ENCODE assay signal across 11 mouse cellular contexts in genomic region chr2:137110214-137110898, GRCm38 (mm10). TPM values are rescaled to one million over a fixed set of nuclear protein-coding genes. Genes with fewer than 3 reads are reported as not detected.
A peak's percentile ranks its signal among the peaks of the same experiment; 100 is the strongest.
DNase-seq lines count a peak whose midpoint lies in the region; ATAC-seq and TF ChIP-seq lines count a peak whose summit lies in the region.
"Had no signal": no experiment of that assay in that cellular context is flagged by ENCODE, and none has a peak within 500 bp of the region (broad histone marks: within the 10 kb centered on the region; RNA-seq: fewer than 3 reads in every experiment).

No protein-coding gene starts in this region.

- CTCF ChIA-PET in Patski (lab: Charles Lee), result interaction anchor here (1.0 to 6.2 kb wide), 6 partner anchors 8 to 595 kb away, joined by 3 to 32 read pairs (median 3); no protein-coding TSS in a partner anchor

- peak overlapping the region; percentile 50 for H3K4me3 ChIP-seq in gastrocnemius, adult 2 months
- H3K4me3 ChIP-seq in hindbrain, embryonic 16.5 days (ENCODE audit: low read length), result no peak overlapping the region
- no peak overlapping the region for H3K4me3 ChIP-seq in midbrain, embryonic 15.5 days
- H3K4me3 ChIP-seq: liver, embryonic 13.5 days had no signal

- in situ Hi-C loops in Patski (cut with MboI; ENCODE audit: low pct_unique_long_range_greater_than_20kb), result loop anchor here (10.0 kb wide), 1 partner anchor 304 kb away; no protein-coding TSS in a partner anchor

- intact Hi-C loops in gastrocnemius, adult 2 months (cut with DNase I), result loop anchor here (5.0 kb wide), 1 partner anchor 198 kb away; no protein-coding TSS in a partner anchor
- intact Hi-C loops in gastrocnemius, postnatal 14 days (cut with DNase I; ENCODE audit: low total_unique reads), result loop anchor here (10.0 kb wide), 2 partner anchors 116 to 834 kb away; no protein-coding TSS in a partner anchor
- intact Hi-C loops in left cerebral cortex, postnatal 10 days (cut with DNase I), result no loop called here

- peak overlapping the region; percentile 66 for H3K27ac ChIP-seq in gastrocnemius, adult 2 months
- H3K27ac ChIP-seq in hindbrain, embryonic 16.5 days (ENCODE audit: low read depth, low read length), result peak overlapping the region; percentile 62
- no peak overlapping the region for H3K27ac ChIP-seq in midbrain, embryonic 15.5 days
- H3K27ac ChIP-seq: liver, embryonic 13.5 days had no signal

- no peaks in the 10 kb centered on the region for H3K36me3 ChIP-seq in hindbrain, embryonic 16.5 days (ENCODE audit: control insufficient read depth, insufficient read depth, low read length)
- no peaks in the 10 kb centered on the region for H3K36me3 ChIP-seq in midbrain, embryonic 15.5 days (replicated peaks)
- H3K36me3 ChIP-seq: liver, embryonic 13.5 days had no signal

- POLR2A ChIA-PET in Patski (lab: Charles Lee), result no interaction called here

- H3K4me2 ChIP-seq in hindbrain, embryonic 16.5 days (ENCODE audit: low read length), result no peak overlapping the region
- peak overlapping the region; percentile 23; the same call in 1 of the 2 replicates for H3K4me2 ChIP-seq in midbrain, embryonic 15.5 days
- H3K4me2 ChIP-seq: liver, embryonic 13.5 days had no signal

- H3K9ac ChIP-seq in hindbrain, embryonic 16.5 days (ENCODE audit: low read depth, low read length), result no peak overlapping the region
- H3K9ac ChIP-seq in midbrain, embryonic 15.5 days, result no peak overlapping the region
- H3K9ac ChIP-seq: liver, embryonic 13.5 days had no signal

- no peaks in the 10 kb centered on the region for H3K27me3 ChIP-seq in Patski
- H3K27me3 ChIP-seq in hindbrain, embryonic 16.5 days (replicated peaks; ENCODE audit: control insufficient read depth, insufficient read depth, low read length), result no peaks in the 10 kb centered on the region
- no peaks in the 10 kb centered on the region for H3K27me3 ChIP-seq in midbrain, embryonic 15.5 days (replicated peaks)

- no peak for TF ChIP-seq CTCF in gastrocnemius, adult 2 months (IDR thresholded peaks at IDR 0.05)
- no peak for TF ChIP-seq CTCF in Patski (IDR thresholded peaks at IDR 0.05)

- peak; percentile 44 for ATAC-seq in Patski
- no peak for ATAC-seq in hindbrain, embryonic 16.5 days
- ATAC-seq in midbrain, embryonic 15.5 days (replicated peaks), result peak; percentile 6; the same call in 1 of the 2 replicates
- no peak for ATAC-seq in megakaryocyte-erythroid progenitor cell, adult 5-6 weeks (replicated peaks; ENCODE audit: low FRiP score, low TSS enrichment, poor library complexity, severe bottlenecking)

- WGBS in hindbrain, embryonic 16.5 days, result 15% methylated on average over 4 of the region's 4 CpGs
- 20% methylated on average over 4 of the region's 4 CpGs for WGBS in midbrain, embryonic 15.5 days

- H3K9me3 ChIP-seq in hindbrain, embryonic 16.5 days (ENCODE audit: control insufficient read depth, low read length), result no peaks in the 10 kb centered on the region
- no peaks in the 10 kb centered on the region for H3K9me3 ChIP-seq in midbrain, embryonic 15.5 days
- H3K9me3 ChIP-seq: liver, embryonic 13.5 days had no signal

- H3K4me1 ChIP-seq in hindbrain, embryonic 16.5 days (ENCODE audit: control insufficient read depth, insufficient read depth, low read depth, low read length), result peaks cover 38% of the 10 kb centered on the region
- H3K4me1 ChIP-seq in midbrain, embryonic 15.5 days, result peaks cover 68% of the 10 kb centered on the region

- DNase-seq in gastrocnemius, adult 2 months, result no peak
- no peak for DNase-seq in gastrocnemius, postnatal 14 days
- no peak for DNase-seq in Patski (ENCODE audit: low read depth, low spot score)
- DNase-seq in left cerebral cortex, postnatal 10 days (ENCODE audit: extremely low spot score in 1 of 2, low spot score in 2 of 2), result no peak
- no peak for DNase-seq in left cerebral cortex, adult 8-10 months (ENCODE audit: low spot score in 2 of 2)
- DNase-seq: liver, embryonic 13.5 days; thymus, postnatal 14 days had no signal

RNA-seq across cellular contexts. Expression of gene Jag1, which starts 6.1 kb away (rescaled TPM):
- total RNA-seq in gastrocnemius, adult 2 months (2021), result 1 to 10 TPM; 5.3 to 6.7 TPM
- 10 to 100 TPM in 1 of 2 experiments, 1 to 10 TPM in 1; 9.5 to 11.4 TPM for total RNA-seq in gastrocnemius, postnatal 14 days (2021)
- polyA plus RNA-seq in Patski (2021), result 37.3 TPM
- polyA plus RNA-seq in hindbrain, embryonic 16.5 days (2015; fragmentation: Nextera tagmentation; extraction: Ambion mirVana), result 5.1 and 9.2 TPM in 2 replicates
- 11.7 and 12.6 TPM in 2 replicates for polyA plus RNA-seq in midbrain, embryonic 15.5 days (2015; fragmentation: Nextera tagmentation; extraction: Ambion mirVana)
- total RNA-seq in left cerebral cortex, postnatal 10 days (2021), result 1 to 10 TPM; 5.9 to 7.6 TPM
- total RNA-seq in left cerebral cortex, adult 8-10 months (2022), result 1 to 10 TPM; 7.1 to 8.0 (median 7.5) TPM
- total RNA-seq in megakaryocyte-erythroid progenitor cell, adult 5-6 weeks (2014; fragmentation: Nextera tagmentation), result 0.30 TPM in 1 of 2 replicates, not detected in the other
- not detected in 2 replicates for total RNA-seq in megakaryocyte-erythroid progenitor cell, adult 5-6 weeks (2017)
- total RNA-seq: common myeloid progenitor, adult 5-6 weeks had no signal

Comparison
In these comparisons a context has a peak if more than half of its experiments do, and no peak if none do; other contexts are left out.
1. ATAC-seq: peak in Patski (single experiment) and midbrain, embryonic 15.5 days (single experiment); none in hindbrain, embryonic 16.5 days (single experiment) and megakaryocyte-erythroid progenitor cell, adult 5-6 weeks (single experiment).
2. RNA of gene Jag1, which starts 6.1 kb away (total RNA-seq): 9.5 to 11.4 TPM in gastrocnemius, postnatal 14 days, 5.9 to 7.6 TPM in left cerebral cortex, postnatal 10 days, 7.1 to 8.0 TPM in left cerebral cortex, adult 8-10 months and 5.3 to 6.7 TPM in gastrocnemius, adult 2 months; 0.30 TPM in megakaryocyte-erythroid progenitor cell, adult 5-6 weeks; every median in the first group is over 4 times any median in the second.